ENCODE assay signal across 9 mouse cellular contexts in the genomic region with DNA sequence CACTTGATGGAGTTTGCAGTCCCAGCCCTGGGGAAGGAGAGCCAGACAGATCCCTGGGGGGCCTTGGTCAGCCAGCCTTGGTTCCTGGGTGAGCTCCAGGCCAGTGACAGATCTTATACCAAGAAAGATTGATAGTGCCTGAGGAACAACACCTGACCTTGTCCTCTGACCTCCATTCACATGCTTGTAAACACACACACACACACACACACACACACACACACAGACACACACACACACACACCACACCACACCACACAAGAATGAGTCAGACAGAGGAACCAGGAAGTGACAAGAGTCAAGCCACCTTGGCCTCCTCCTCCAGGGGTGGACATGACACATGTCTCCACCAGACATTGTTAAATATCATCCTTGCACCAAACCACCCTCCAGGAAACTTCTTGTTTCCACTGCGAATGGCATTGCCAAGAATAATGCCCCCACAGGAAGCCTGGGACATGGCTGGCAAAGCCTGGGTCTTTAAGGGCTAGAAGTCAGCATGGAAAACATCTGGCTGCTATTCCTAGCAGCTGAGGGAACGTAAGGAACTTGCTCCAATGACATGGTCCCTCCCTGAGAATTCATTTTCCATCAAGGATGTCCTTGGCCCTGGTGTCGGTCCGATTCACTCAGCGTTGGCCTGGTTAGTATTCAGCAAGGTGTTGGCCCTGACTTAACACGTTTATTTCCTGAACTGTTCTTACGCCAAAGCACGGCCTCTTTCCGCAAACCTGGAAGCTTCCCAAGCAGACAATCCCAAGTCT.
A peak's percentile ranks its signal among the peaks of the same experiment; 100 is the strongest.
DNase-seq lines count a peak whose midpoint lies in the region; ATAC-seq and TF ChIP-seq lines count a peak whose summit lies in the region.
"Had no signal": no experiment of that assay in that cellular context is flagged by ENCODE, and none has a peak within 500 bp of the region (broad histone marks: within the 10 kb centered on the region; RNA-seq: fewer than 3 reads in every experiment).

No protein-coding gene starts in this region.

- H3K9ac ChIP-seq in heart, embryonic 11.5 days (ENCODE audit: low read depth, low read length) = no peak overlapping the region
- H3K9ac ChIP-seq in CH12.LX (ENCODE audit: insufficient read depth, low read depth) = no peak overlapping the region
- H3K9ac ChIP-seq in heart, embryonic 13.5 days = no peak overlapping the region
- H3K9ac ChIP-seq in limb, embryonic 15.5 days = no peak overlapping the region
- no peak overlapping the region for H3K9ac ChIP-seq in hindbrain, embryonic 12.5 days

- no peaks in the 10 kb centered on the region for H3K4me1 ChIP-seq in heart, embryonic 11.5 days (ENCODE audit: control insufficient read depth, insufficient read depth, low read length)
- H3K4me1 ChIP-seq in CH12.LX (ENCODE audit: control insufficient read depth in 1 of 2, insufficient read depth in 2 of 2) = peaks cover 27 to 44% of the 10 kb centered on the region in 2 experiments
- H3K4me1 ChIP-seq in heart, embryonic 13.5 days = no peaks in the 10 kb centered on the region
- H3K4me1 ChIP-seq in limb, embryonic 15.5 days = peaks cover 15% of the 10 kb centered on the region
- H3K4me1 ChIP-seq in hindbrain, embryonic 12.5 days = no peaks in the 10 kb centered on the region

- dilution Hi-C loops in CH12.LX (cut with MboI; ENCODE audit: extremely low pct_ligation_motif_present, extremely low pct_unique_long_range_greater_than_20kb, low sequenced_read_pairs) = no loop called here

- in situ Hi-C loops in CH12.LX (cut with MboI; ENCODE audit: low pct_ligation_motif_present, low pct_unique_long_range_greater_than_20kb, low sequenced_read_pairs) = no loop called here

- TF ChIP-seq POLR2A in CH12.LX (IDR thresholded peaks at IDR 0.05; ENCODE audit: low read depth, low read length) = no peak

- peak; percentile 97 for DNase-seq in heart, adult 11 months
- no peak for DNase-seq in CH12.LX (ENCODE audit: extremely low read depth)
- no peak for DNase-seq in cerebellum, postnatal 10 days
- no peak for DNase-seq in cerebellum, postnatal 36 days

- TF ChIP-seq CTCF in CH12.LX (conservative IDR thresholded peaks at IDR 0.05 in 1 of 2, IDR thresholded peaks at IDR 0.05 in 1 of 2; ENCODE audit: low read depth in 2 of 2, low read length in 2 of 2) = no peak

- TF ChIP-seq RAD21 in CH12.LX (IDR thresholded peaks at IDR 0.05; ENCODE audit: low read depth, low read length) = no peak

- H3K4me3 ChIP-seq in heart, embryonic 11.5 days (ENCODE audit: low read depth, low read length) = no peak overlapping the region
- no peak overlapping the region for H3K4me3 ChIP-seq in CH12.LX (replicated peaks in 1 of 3; ENCODE audit: low read depth in 2 of 3, low read length in 2 of 3, poor library complexity in 1 of 3)
- no peak overlapping the region for H3K4me3 ChIP-seq in heart, embryonic 13.5 days
- H3K4me3 ChIP-seq in limb, embryonic 15.5 days = no peak overlapping the region
- H3K4me3 ChIP-seq in hindbrain, embryonic 12.5 days = no peak overlapping the region

- no peak for TF ChIP-seq EP300 in CH12.LX (IDR thresholded peaks at IDR 0.05; ENCODE audit: low read length)

- no peaks in the 10 kb centered on the region for H3K36me3 ChIP-seq in heart, embryonic 11.5 days (ENCODE audit: control insufficient read depth, insufficient read depth, low read length)
- peaks cover 0 to 6% of the 10 kb centered on the region in 2 experiments for H3K36me3 ChIP-seq in CH12.LX (replicated peaks in 1 of 2; ENCODE audit: control insufficient read depth in 1 of 2, insufficient read depth in 1 of 2, low read length in 1 of 2)
- no peaks in the 10 kb centered on the region for H3K36me3 ChIP-seq in heart, embryonic 13.5 days
- H3K36me3 ChIP-seq in limb, embryonic 15.5 days = no peaks in the 10 kb centered on the region
- no peaks in the 10 kb centered on the region for H3K36me3 ChIP-seq in hindbrain, embryonic 12.5 days

- ATAC-seq in heart, embryonic 11.5 days (replicated peaks; ENCODE audit: insufficient number of reproducible peaks, low FRiP score, low TSS enrichment) = no peak
- no peak for ATAC-seq in heart, embryonic 13.5 days (ENCODE audit: extremely low read depth, insufficient number of reproducible peaks, low FRiP score, low TSS enrichment)
- ATAC-seq in limb, embryonic 15.5 days (ENCODE audit: insufficient number of reproducible peaks, low FRiP score, low TSS enrichment, low read depth) = peak; percentile 68
- ATAC-seq in hindbrain, embryonic 12.5 days (ENCODE audit: low FRiP score) = no peak
- ATAC-seq: hindbrain, postnatal 0 days had no signal

- H3K9me3 ChIP-seq in heart, embryonic 11.5 days (replicated peaks; ENCODE audit: control insufficient read depth, low read length) = no peaks in the 10 kb centered on the region
- peaks cover 2% of the 10 kb centered on the region for H3K9me3 ChIP-seq in CH12.LX (replicated peaks; ENCODE audit: low read length)
- H3K9me3 ChIP-seq in heart, embryonic 13.5 days = no peaks in the 10 kb centered on the region
- H3K9me3 ChIP-seq in limb, embryonic 15.5 days = no peaks in the 10 kb centered on the region
- no peaks in the 10 kb centered on the region for H3K9me3 ChIP-seq in hindbrain, embryonic 12.5 days (replicated peaks)

- WGBS in heart, embryonic 11.5 days (ENCODE audit: insufficient replicate concordance) = 83% methylated on average over 9 of the region's 9 CpGs
- 67% methylated on average over 9 of the region's 9 CpGs for WGBS in heart, embryonic 13.5 days
- WGBS in limb, embryonic 15.5 days = 56% methylated on average over 9 of the region's 9 CpGs
- 91% methylated on average over 9 of the region's 9 CpGs for WGBS in hindbrain, embryonic 12.5 days

- H3K27me3 ChIP-seq in heart, embryonic 11.5 days (ENCODE audit: control insufficient read depth, insufficient read depth, low read length) = no peaks in the 10 kb centered on the region
- no peaks in the 10 kb centered on the region for H3K27me3 ChIP-seq in CH12.LX (replicated peaks)
- H3K27me3 ChIP-seq in heart, embryonic 13.5 days (replicated peaks) = no peaks in the 10 kb centered on the region
- H3K27me3 ChIP-seq in limb, embryonic 15.5 days = no peaks in the 10 kb centered on the region
- H3K27me3 ChIP-seq in hindbrain, embryonic 12.5 days = no peaks in the 10 kb centered on the region

- H3K27ac ChIP-seq in heart, embryonic 11.5 days (ENCODE audit: low read depth, low read length) = no peak overlapping the region
- H3K27ac ChIP-seq in CH12.LX (ENCODE audit: insufficient read depth, low read depth) = no peak overlapping the region
- peak overlapping the region; percentile 55 for H3K27ac ChIP-seq in heart, embryonic 13.5 days (replicated peaks)
- peak overlapping the region; percentile 87 for H3K27ac ChIP-seq in limb, embryonic 15.5 days
- no peak overlapping the region for H3K27ac ChIP-seq in hindbrain, embryonic 12.5 days
- H3K27ac ChIP-seq: hindbrain, postnatal 0 days had no signal

- no peaks in the 10 kb centered on the region for H3K79me2 ChIP-seq in CH12.LX (replicated peaks; ENCODE audit: control insufficient read depth, extremely low read depth, insufficient read depth, poor library complexity, severe bottlenecking)

- no peak overlapping the region for H3K4me2 ChIP-seq in heart, embryonic 11.5 days
- H3K4me2 ChIP-seq in CH12.LX (ENCODE audit: insufficient read depth, low read depth, poor library complexity, severe bottlenecking) = no peak overlapping the region
- no peak overlapping the region for H3K4me2 ChIP-seq in heart, embryonic 13.5 days
- H3K4me2 ChIP-seq in limb, embryonic 15.5 days = no peak overlapping the region
- H3K4me2 ChIP-seq in hindbrain, embryonic 12.5 days (replicated peaks) = no peak overlapping the region

TF ChIP-seq in CH12.LX, 34 proteins besides CTCF, POLR2A, EP300 and RAD21:
- no peak for TF ChIP-seq NRF1 (IDR thresholded peaks at IDR 0.05; ENCODE audit: low read depth, low read length)
- peak; percentile 48 for TF ChIP-seq ELF1 (IDR thresholded peaks at IDR 0.05; ENCODE audit: low read depth, low read length)
- TF ChIP-seq CHD1 (IDR thresholded peaks at IDR 0.05; ENCODE audit: low read depth, low read length) = no peak
TF ChIP-seq in CH12.LX: peak in this region for 1.

Comparison
In these comparisons a context has a peak if more than half of its experiments do, and no peak if none do; other contexts are left out.
1. H3K27ac ChIP-seq: peak in heart, embryonic 13.5 days (single experiment) and limb, embryonic 15.5 days (single experiment); none in heart, embryonic 11.5 days (single experiment), CH12.LX (single experiment) and hindbrain, embryonic 12.5 days (single experiment).